Mouse (Mus musculus) cerebellum, adult 2 months (tissue): ENCODE data around the gene Mapk8ip1. TPM values are rescaled to one million over a fixed set of nuclear protein-coding genes. Genes with fewer than 3 reads are reported as not detected.

ENCODE experiments used
- DNase-seq, 2 experiments: peaks; one replicate each; pipeline ENCODE4 v3.0.0; 2021
- H3K27ac ChIP-seq: fragments of 200-500 bp; 2 replicates; pipeline ENCODE4 v1.5.1; 2012; ENCODE audit warnings: low read length, control low read depth, inconsistent platforms; ENCODE audit not compliant: insufficient read depth
- H3K27me3 ChIP-seq: fragments of 200-500 bp; 2 replicates; pipeline ENCODE4 v1.6.1; 2012; ENCODE audit warnings: inconsistent platforms, mild to moderate bottlenecking, low read length, moderate library complexity; ENCODE audit not compliant: control insufficient read depth, insufficient read depth
- H3K4me1 ChIP-seq: fragments of 200-500 bp; 2 replicates; pipeline ENCODE4 v1.6.1; 2011; ENCODE audit warnings: low read length; ENCODE audit not compliant: control insufficient read depth, insufficient read depth
- H3K4me3 ChIP-seq: fragments of 200-500 bp; replicated peaks from 2 replicates; pipeline ENCODE3; 2011; ENCODE audit warnings: mild to moderate bottlenecking, low read depth, low read length, control low read depth; ENCODE audit not compliant: insufficient read depth
- CTCF ChIP-seq: fragments of 200-500 bp; IDR thresholded peaks from 2 replicates; pipeline ENCODE4 v1.5.1; 2011; ENCODE audit warnings: low read depth, mild to moderate bottlenecking, control low read depth, low read length, moderate library complexity, borderline replicate concordance; ENCODE audit not compliant: insufficient read depth
- POLR2A ChIP-seq: fragments of 200-500 bp; IDR thresholded peaks from 2 replicates; pipeline ENCODE4 v1.6.1; 2011; ENCODE audit warnings: low read length, control low read depth, borderline replicate concordance; ENCODE audit not compliant: insufficient read depth
- WGBS: fragments of 180-500 bp; shearing (Covaris S2); methylation state at CpG from one replicate; pipeline ENCODE4 v1.1.7; 2018; 5-methylcytosine and 5-hydroxymethylcytosine counted together
- polyA plus RNA-seq: library from polyadenylated mRNA; depleted of rRNA; stranded (reverse); fragments of >200 nt; gene quantifications from 2 replicates; pipeline ENCODE4 v1.2.3, GENCODE M21; 2012; rRNA removed

Mapk8ip1 gene
- polyA plus RNA-seq, 1 experiment: 349 TPM

GRCm38 (mm10) chr2:92350686-92351085 lies 50.4 kb downstream of the Mapk8ip1 start:
- H3K4me3 ChIP-seq: no peak overlapping the region
- no peak for DNase-seq
- H3K27ac ChIP-seq: no peak overlapping the region
- no peaks in the 10 kb centered on the region for H3K4me1 ChIP-seq
- 86% methylated on average over 5 of the region's 5 CpGs for whole genome bisulfite sequencing
- no peaks in the 10 kb centered on the region for H3K27me3 ChIP-seq
- no peak for TF ChIP-seq CTCF
- TF ChIP-seq POLR2A: no peak

DNA sequence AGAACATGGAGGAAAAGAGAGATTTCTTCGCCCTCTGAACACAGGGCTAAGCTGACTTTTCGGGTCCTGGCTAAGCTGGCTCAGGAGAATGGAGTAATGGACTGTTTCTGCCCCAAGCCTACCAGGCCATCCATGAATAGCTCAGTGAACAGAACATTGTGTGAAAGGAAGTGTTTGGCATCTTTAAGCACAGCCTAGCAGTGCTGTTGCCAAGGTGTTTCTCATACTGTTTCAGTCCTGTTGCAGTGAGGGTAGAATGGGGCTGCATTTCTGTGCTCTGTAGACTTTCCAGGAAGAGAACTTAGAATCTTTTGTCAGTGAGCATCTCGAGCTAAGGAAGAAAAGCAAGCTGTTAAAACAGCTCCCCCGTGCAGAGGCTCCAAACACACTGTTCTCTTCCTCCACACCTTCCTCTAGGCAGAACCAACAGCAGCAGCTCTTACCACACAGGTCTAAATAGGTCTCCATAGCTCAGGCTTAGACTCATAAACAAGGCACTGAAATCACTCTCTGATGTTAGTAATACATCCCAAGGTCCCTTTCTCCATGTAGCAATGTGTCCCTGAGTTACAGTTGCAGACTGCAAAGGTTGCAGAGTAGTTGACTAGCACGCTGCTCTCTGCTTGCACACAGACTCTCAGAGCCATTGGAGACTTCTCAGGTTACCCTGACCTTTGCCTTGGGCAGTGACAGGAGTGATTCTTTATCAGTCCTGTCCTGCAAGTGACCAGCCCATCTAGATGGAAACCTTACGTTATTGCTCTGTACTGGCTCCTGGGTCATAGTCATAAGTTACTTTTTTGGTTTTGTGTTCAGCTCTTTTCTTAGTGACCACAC lies 51.3 kb downstream of the Mapk8ip1 start:
- H3K27ac ChIP-seq: no peak overlapping the region
- no peaks in the 10 kb centered on the region for H3K4me1 ChIP-seq
- H3K27me3 ChIP-seq: no peaks in the 10 kb centered on the region
- H3K4me3 ChIP-seq: no peak overlapping the region
- WGBS: 91% methylated on average over 6 of the region's 6 CpGs
- TF ChIP-seq POLR2A: no peak
- TF ChIP-seq CTCF: no peak
- DNase-seq: no peak

GRCm38 (mm10) chr2:92347191-92347590 lies 53.9 kb downstream of the Mapk8ip1 start:
- Histone ChIP-seq H3K4me1 (no peaks in the 10 kb centered on the region), H3K4me3 (no peak overlapping the region), H3K27ac (no peak overlapping the region), H3K27me3 (no peaks in the 10 kb centered on the region)
- DNase-seq: no peak
- TF ChIP-seq POLR2A (no peak), CTCF (no peak)
- 84% methylated on average over 2 of the region's 2 CpGs for WGBS

DNA sequence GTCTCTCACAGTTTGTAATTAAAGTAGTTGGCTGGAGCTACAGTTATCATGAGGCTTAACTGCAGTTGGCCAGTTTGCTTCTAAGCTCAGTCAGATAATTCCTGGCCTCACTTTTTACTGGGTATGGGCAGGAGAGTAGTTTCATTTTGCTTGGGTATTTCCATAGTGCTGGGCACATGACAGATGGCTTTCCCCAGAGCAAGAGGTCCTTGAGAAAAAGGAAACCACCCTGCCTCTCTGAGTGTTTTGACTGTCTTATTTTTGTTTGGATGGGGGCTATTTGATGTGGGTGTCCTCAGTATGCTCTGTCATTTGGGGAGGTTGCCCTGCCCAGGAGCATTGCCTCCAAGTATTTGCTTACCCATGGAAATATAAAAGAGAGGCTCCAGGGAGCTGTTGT lies 58.6 kb downstream of the Mapk8ip1 start:
- no peak for DNase-seq
- Histone ChIP-seq H3K4me3 (no peak overlapping the region), H3K27me3 (no peaks in the 10 kb centered on the region), H3K27ac (no peak overlapping the region), H3K4me1 (no peaks in the 10 kb centered on the region)
- TF ChIP-seq CTCF (no peak), POLR2A (no peak)

Other genes with a start within 250 kb of the Mapk8ip1 start
- gene Pex16, start 26.6 kb downstream of the Mapk8ip1 start, polyA plus RNA-seq: 60.7 and 63.5 TPM in 2 replicates
- gene Large2, start 26.4 kb downstream of the Mapk8ip1 start, polyA plus RNA-seq: 0.62 and 1.4 TPM in 2 replicates
- 6.4 and 6.9 TPM in 2 replicates for gene 1700029I15Rik, start 18.7 kb downstream of the Mapk8ip1 start, polyA plus RNA-seq
- gene Cry2, start 32.8 kb upstream of the Mapk8ip1 start, polyA plus RNA-seq: 79.4 and 81.8 TPM in 2 replicates
- 16.2 and 17.4 TPM in 2 replicates for gene Slc35c1, start 59.3 kb upstream of the Mapk8ip1 start, polyA plus RNA-seq
- gene Chst1, start 198.4 kb upstream of the Mapk8ip1 start, polyA plus RNA-seq: 50.3 and 57.7 TPM in 2 replicates